Mouse (Mus musculus) hindbrain, embryonic 10.5 days (tissue): ENCODE data around the gene Nr4a1. TPM values are rescaled to one million over a fixed set of nuclear protein-coding genes. Genes with fewer than 3 reads are reported as not detected.

Source experiments
- DNase-seq: peaks from one replicate; pipeline ENCODE4 v3.0.0-alpha.2; 2017; ENCODE audit warnings: low spot score
- H3K27ac ChIP-seq: fragments of 300-500 bp; sonication (generic); 2 replicates; pipeline ENCODE4 v1.5.1; 2016; ENCODE audit warnings: mild to moderate bottlenecking, moderate library complexity
- H3K27me3 ChIP-seq: fragments of 300-500 bp; sonication (generic); 2 replicates; pipeline ENCODE4 v1.6.1; 2016; ENCODE audit warnings: mild to moderate bottlenecking; ENCODE audit not compliant: poor library complexity, insufficient read depth, severe bottlenecking
- H3K36me3 ChIP-seq: fragments of 300-500 bp; sonication (generic); 2 replicates; pipeline ENCODE4 v1.6.1; 2016; ENCODE audit warnings: mild to moderate bottlenecking, moderate library complexity
- H3K4me1 ChIP-seq: fragments of 300-500 bp; sonication (generic); replicated peaks from 2 replicates; pipeline ENCODE4 v1.6.1; 2016; ENCODE audit warnings: mild to moderate bottlenecking
- H3K4me3 ChIP-seq: fragments of 300-500 bp; sonication (generic); 2 replicates; pipeline ENCODE4 v1.5.1; 2016; ENCODE audit warnings: mild to moderate bottlenecking, moderate library complexity
- H3K9me3 ChIP-seq: fragments of 300-500 bp; sonication (generic); 2 replicates; pipeline ENCODE4 v1.6.1; 2016; ENCODE audit warnings: mild to moderate bottlenecking, moderate library complexity
- WGBS: fragments of 180-500 bp; shearing (Covaris S2); methylation state at CpG from one replicate; pipeline ENCODE4 v1.1.7; 2016; 5-methylcytosine and 5-hydroxymethylcytosine counted together
- polyA plus RNA-seq: library from polyadenylated mRNA; unstranded; fragments of >200 nt; fragmentation: Nextera tagmentation; extraction: Ambion mirVana; gene quantifications from 2 replicates; pipeline ENCODE4 v1.2.1, GENCODE M21; 2016

Gene Nr4a1
- polyA plus RNA-seq, 1 experiment from 2014 or later = 5.1 TPM

GRCm38 (mm10) chr15:101224006-101224906 is 29.8 kb upstream of the Nr4a1 start, which contains the start of gene Grasp:
Grasp (plus strand) TSS chr15:101224188.
- Histone ChIP-seq H3K4me3 (peak within 1 kb of the TSS; percentile 79), H3K27ac (peak within 1 kb of the TSS; percentile 87), H3K36me3 (peaks cover 10% of the 10 kb centered on the region), H3K27me3 (peaks cover 38% of the 10 kb centered on the region), H3K4me1 (peaks cover 86% of the 10 kb centered on the region), H3K9me3 (no peaks in the 10 kb centered on the region)
- under 1% methylated on average over 77 of the region's 77 CpGs for WGBS
- peak; percentile 84 for DNase-seq

- H3K27ac ChIP-seq = peak overlapping the region; percentile 87
- H3K9me3 ChIP-seq = no peaks in the 10 kb centered on the region
- peak; percentile 33 for DNase-seq
- H3K4me3 ChIP-seq = peak overlapping the region; percentile 79
- H3K27me3 ChIP-seq = peaks cover 38% of the 10 kb centered on the region
- WGBS = 3% methylated on average over 14 of the region's 14 CpGs
- peaks cover 17% of the 10 kb centered on the region for H3K36me3 ChIP-seq
- peaks cover 79% of the 10 kb centered on the region for H3K4me1 ChIP-seq
These were observed 29.1 kb upstream of the Nr4a1 start for GRCm38 (mm10) chr15:101224977-101225376.

GRCm38 (mm10) chr15:101227971-101228370 is 26.1 kb upstream of the Nr4a1 start:
- WGBS = 11% methylated on average over 7 of the region's 7 CpGs
- H3K36me3 ChIP-seq = peaks cover 41% of the 10 kb centered on the region
- peaks cover 64% of the 10 kb centered on the region for H3K4me1 ChIP-seq
- peak overlapping the region; percentile 70; the same call in 1 of the 2 replicates for H3K27ac ChIP-seq
- H3K9me3 ChIP-seq = no peaks in the 10 kb centered on the region
- DNase-seq = peak; percentile 44
- H3K27me3 ChIP-seq = peaks cover 58% of the 10 kb centered on the region
- no peak overlapping the region for H3K4me3 ChIP-seq

- Histone ChIP-seq H3K27ac (no peak overlapping the region), H3K4me1 (peaks cover 61% of the 10 kb centered on the region), H3K4me3 (no peak overlapping the region), H3K27me3 (peaks cover 56% of the 10 kb centered on the region), H3K9me3 (no peaks in the 10 kb centered on the region), H3K36me3 (peaks cover 41% of the 10 kb centered on the region)
- DNase-seq = no peak
- 91% methylated on average over 21 of the region's 21 CpGs for WGBS
These were observed 25.0 kb upstream of the Nr4a1 start for GRCm38 (mm10) chr15:101228866-101229590.

- H3K4me3 ChIP-seq = no peak overlapping the region
- 95% methylated on average over 19 of the region's 19 CpGs for WGBS
- no peak for DNase-seq
- H3K4me1 ChIP-seq = peaks cover 52% of the 10 kb centered on the region
- H3K27me3 ChIP-seq = peaks cover 48% of the 10 kb centered on the region
- H3K27ac ChIP-seq = no peak overlapping the region
- H3K9me3 ChIP-seq = no peaks in the 10 kb centered on the region
- peaks cover 41% of the 10 kb centered on the region for H3K36me3 ChIP-seq
These were observed 23.6 kb upstream of the Nr4a1 start for GRCm38 (mm10) chr15:101230503-101230902.

- peaks cover 53% of the 10 kb centered on the region for H3K4me1 ChIP-seq
- no peaks in the 10 kb centered on the region for H3K9me3 ChIP-seq
- WGBS = 73% methylated on average over 23 of the region's 23 CpGs
- peaks cover 41% of the 10 kb centered on the region for H3K36me3 ChIP-seq
- H3K27ac ChIP-seq = peak overlapping the region; percentile 66; the same call in 1 of the 2 replicates
- peak overlapping the region; percentile 39 for H3K4me3 ChIP-seq
- no peak for DNase-seq
- peaks cover 47% of the 10 kb centered on the region for H3K27me3 ChIP-seq
These were observed 22.9 kb upstream of the Nr4a1 start for GRCm38 (mm10) chr15:101230995-101231647.

- peaks cover 54% of the 10 kb centered on the region for H3K4me1 ChIP-seq
- peaks cover 41% of the 10 kb centered on the region for H3K36me3 ChIP-seq
- H3K9me3 ChIP-seq = no peaks in the 10 kb centered on the region
- WGBS = 49% methylated on average over 56 of the region's 56 CpGs
- peak overlapping the region; percentile 39 for H3K4me3 ChIP-seq
- peak overlapping the region; percentile 66; the same call in 1 of the 2 replicates for H3K27ac ChIP-seq
- peaks cover 44% of the 10 kb centered on the region for H3K27me3 ChIP-seq
- DNase-seq = no peak
These were observed 22.4 kb upstream of the Nr4a1 start for GRCm38 (mm10) chr15:101231648-101232180.

GRCm38 (mm10) chr15:101232607-101233006 is 21.5 kb upstream of the Nr4a1 start:
- Histone ChIP-seq H3K4me3 (no peak overlapping the region), H3K36me3 (peaks cover 41% of the 10 kb centered on the region), H3K4me1 (peaks cover 45% of the 10 kb centered on the region), H3K9me3 (no peaks in the 10 kb centered on the region), H3K27ac (no peak overlapping the region; the same call in 1 of the 2 replicates), H3K27me3 (peaks cover 43% of the 10 kb centered on the region)
- DNase-seq = no peak
- WGBS = 73% methylated on average over 4 of the region's 4 CpGs

GRCm38 (mm10) chr15:101233183-101233582 is 20.9 kb upstream of the Nr4a1 start:
- Histone ChIP-seq H3K4me1 (peaks cover 39% of the 10 kb centered on the region), H3K36me3 (peaks cover 41% of the 10 kb centered on the region), H3K27ac (no peak overlapping the region), H3K27me3 (peaks cover 48% of the 10 kb centered on the region), H3K4me3 (no peak overlapping the region), H3K9me3 (no peaks in the 10 kb centered on the region)
- WGBS = 82% methylated on average over 3 of the region's 3 CpGs
- no peak for DNase-seq

- Histone ChIP-seq H3K4me1 (peaks cover 40% of the 10 kb centered on the region), H3K4me3 (no peak overlapping the region), H3K27ac (no peak overlapping the region), H3K9me3 (no peaks in the 10 kb centered on the region), H3K36me3 (peaks cover 37% of the 10 kb centered on the region), H3K27me3 (peaks cover 54% of the 10 kb centered on the region)
- 23% methylated on average over 11 of the region's 11 CpGs for WGBS
- DNase-seq = no peak
These were observed 20.3 kb upstream of the Nr4a1 start for GRCm38 (mm10) chr15:101233641-101234275.

- Histone ChIP-seq H3K36me3 (peaks cover 27% of the 10 kb centered on the region), H3K4me1 (peaks cover 47% of the 10 kb centered on the region), H3K27me3 (peaks cover 56% of the 10 kb centered on the region), H3K4me3 (no peak overlapping the region), H3K27ac (no peak overlapping the region), H3K9me3 (no peaks in the 10 kb centered on the region)
- DNase-seq = no peak
- WGBS = 76% methylated on average over 10 of the region's 10 CpGs
These were observed 19.3 kb upstream of the Nr4a1 start for GRCm38 (mm10) chr15:101234611-101235341.
